Comparison of ENCODE assay signal across 13 mouse cellular contexts in the genomic region with DNA sequence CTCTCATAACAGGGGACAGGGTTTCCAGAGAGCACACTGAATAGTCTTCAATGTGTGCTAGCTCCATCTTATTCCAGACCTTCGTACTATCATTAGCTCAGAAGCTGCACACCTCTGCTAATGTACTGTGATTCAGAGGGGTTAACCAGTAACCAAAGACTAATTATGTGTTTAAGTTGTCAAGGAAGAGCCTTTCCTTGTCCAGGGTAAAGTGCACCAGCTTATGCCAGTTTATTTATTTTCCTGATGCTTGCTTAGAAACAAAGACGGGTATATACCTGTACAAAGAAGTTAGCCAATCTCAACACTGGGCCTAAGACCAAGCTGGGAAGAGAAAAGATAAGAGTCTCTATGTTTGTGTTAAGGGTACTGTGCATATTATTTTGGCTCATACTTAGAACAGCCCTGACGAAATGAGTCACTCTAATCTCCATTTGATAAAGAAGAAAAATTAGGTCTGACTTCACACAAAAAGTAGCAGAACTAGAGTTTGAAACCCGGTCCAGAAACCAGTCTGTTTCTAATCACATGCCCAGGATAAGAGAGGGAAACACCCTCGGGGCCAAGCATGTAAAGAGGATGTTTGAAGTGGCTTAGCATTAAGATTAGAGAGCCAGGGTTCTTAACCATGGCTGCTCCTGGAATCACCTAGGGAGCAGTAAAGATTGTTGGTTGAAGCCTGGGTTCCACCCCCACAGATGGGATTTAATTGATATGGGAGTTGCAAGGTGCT. TPM values are rescaled to one million over a fixed set of nuclear protein-coding genes. Genes with fewer than 3 reads are reported as not detected.
A peak's percentile ranks its signal among the peaks of the same experiment; 100 is the strongest.
DNase-seq lines count a peak whose midpoint lies in the region; ATAC-seq lines count a peak whose summit lies in the region.
"Had no signal": no experiment of that assay in that cellular context is flagged by ENCODE, and none has a peak within 500 bp of the region (broad histone marks: within the 10 kb centered on the region; RNA-seq: fewer than 3 reads in every experiment).

No protein-coding gene starts in this region.

- no peaks in the 10 kb centered on the region for H3K9me3 ChIP-seq in hindbrain, embryonic 14.5 days (ENCODE audit: control insufficient read depth, low read length)
- no peaks in the 10 kb centered on the region for H3K9me3 ChIP-seq in hindbrain, embryonic 10.5 days
- H3K9me3 ChIP-seq in intestine, embryonic 15.5 days: no peaks in the 10 kb centered on the region
- H3K9me3 ChIP-seq: embryonic facial prominence, embryonic 12.5 days; midbrain, embryonic 10.5 days had no signal

- H3K4me3 ChIP-seq in hindbrain, embryonic 14.5 days (replicated peaks; ENCODE audit: low read length): no peak overlapping the region
- H3K4me3 ChIP-seq in hindbrain, embryonic 10.5 days: no peak overlapping the region
- H3K4me3 ChIP-seq in intestine, embryonic 15.5 days (replicated peaks): no peak overlapping the region
- H3K4me3 ChIP-seq: embryonic facial prominence, embryonic 12.5 days had no signal

- DNase-seq in hindbrain, embryonic 14.5 days (ENCODE audit: low spot score): peak; percentile 13
- no peak for DNase-seq in hindbrain, embryonic 10.5 days (ENCODE audit: low spot score)
- DNase-seq in MN1 (ENCODE audit: low spot score) (peak; percentile 15), adipocyte (ENCODE audit: low spot score) (no peak)
- peak; percentile 4 for DNase-seq in lung, postnatal 10 days
- DNase-seq in left cerebral cortex, postnatal 4 days: no peak
- DNase-seq in embryo, embryonic 9.5 days (ENCODE audit: extremely low spot score): no peak
- DNase-seq: adrenal gland, postnatal 36 days; cerebellum, adult 2 months; thymus, adult 2 months had no signal

- peak overlapping the region; percentile 22 for H3K4me2 ChIP-seq in hindbrain, embryonic 14.5 days (replicated peaks)
- 0 out of 2 replicates have a peak overlapping the region, but pooled peaks have one; percentile 20 for H3K4me2 ChIP-seq in intestine, embryonic 15.5 days (replicated peaks)

- no peaks in the 10 kb centered on the region for H3K36me3 ChIP-seq in hindbrain, embryonic 14.5 days (replicated peaks; ENCODE audit: control insufficient read depth, insufficient read depth)
- peaks cover 9% of the 10 kb centered on the region for H3K36me3 ChIP-seq in hindbrain, embryonic 10.5 days
- no peaks in the 10 kb centered on the region for H3K36me3 ChIP-seq in intestine, embryonic 15.5 days

- H3K9ac ChIP-seq in hindbrain, embryonic 14.5 days: no peak overlapping the region; the same call in 1 of the 2 replicates
- H3K9ac ChIP-seq in intestine, embryonic 15.5 days: no peak overlapping the region
- H3K9ac ChIP-seq: embryonic facial prominence, embryonic 12.5 days had no signal

- WGBS in hindbrain, embryonic 14.5 days: 75% methylated on average over 5 of the region's 5 CpGs
- WGBS in hindbrain, embryonic 10.5 days: 85% methylated on average over 5 of the region's 5 CpGs
- 47% methylated on average over 5 of the region's 5 CpGs for WGBS in intestine, embryonic 15.5 days

- H3K27me3 ChIP-seq in hindbrain, embryonic 14.5 days (ENCODE audit: control insufficient read depth, insufficient read depth, low read length): no peaks in the 10 kb centered on the region
- no peaks in the 10 kb centered on the region for H3K27me3 ChIP-seq in hindbrain, embryonic 10.5 days (ENCODE audit: insufficient read depth, poor library complexity, severe bottlenecking)
- H3K27me3 ChIP-seq in intestine, embryonic 15.5 days (replicated peaks): no peaks in the 10 kb centered on the region
- H3K27me3 ChIP-seq: embryonic facial prominence, embryonic 12.5 days had no signal

- intact Hi-C loops in left cerebral cortex, postnatal 4 days (cut with DNase I): no loop called here

- H3K27ac ChIP-seq in hindbrain, embryonic 14.5 days: no peak overlapping the region
- H3K27ac ChIP-seq in hindbrain, embryonic 10.5 days: no peak overlapping the region
- H3K27ac ChIP-seq in intestine, embryonic 15.5 days: peak overlapping the region; percentile 59; the same call in 1 of the 2 replicates
- H3K27ac ChIP-seq: embryonic facial prominence, embryonic 12.5 days; midbrain, embryonic 10.5 days had no signal

- no peak for ATAC-seq in hindbrain, embryonic 14.5 days (ENCODE audit: low FRiP score)
- peak; percentile 40 for ATAC-seq in intestine, embryonic 15.5 days

- H3K4me1 ChIP-seq in hindbrain, embryonic 14.5 days (replicated peaks; ENCODE audit: control insufficient read depth, insufficient read depth, low read length): peaks cover 37% of the 10 kb centered on the region
- H3K4me1 ChIP-seq in hindbrain, embryonic 10.5 days (replicated peaks): peaks cover 37% of the 10 kb centered on the region
- peaks cover 17% of the 10 kb centered on the region for H3K4me1 ChIP-seq in intestine, embryonic 15.5 days (replicated peaks)

RNA-seq across cellular contexts. Expression of a gene that starts 4.3 kb away (rescaled TPM):
- polyA plus RNA-seq in hindbrain, embryonic 14.5 days (2014; fragmentation: Nextera tagmentation; extraction: Ambion mirVana): 19.6 and 20.4 TPM in 2 replicates
- 45.0 and 56.2 TPM in 2 replicates for polyA plus RNA-seq in hindbrain, embryonic 10.5 days (2016; fragmentation: Nextera tagmentation; extraction: Ambion mirVana)
- polyA plus RNA-seq in intestine, embryonic 15.5 days (2015; fragmentation: Nextera tagmentation; extraction: Ambion mirVana): 43.7 and 45.7 TPM in 2 replicates
- 10 to 100 TPM; 20.6 to 21.9 TPM for total RNA-seq in left cerebral cortex, postnatal 4 days (2021)

Comparison
In these comparisons a context has a peak if more than half of its experiments do, and no peak if none do; other contexts are left out.
1. DNase-seq: peak in hindbrain, embryonic 14.5 days (single experiment), MN1 (single experiment) and lung, postnatal 10 days (single experiment); none in hindbrain, embryonic 10.5 days (single experiment), adipocyte (single experiment), left cerebral cortex, postnatal 4 days (single experiment) and embryo, embryonic 9.5 days (single experiment).